Mouse (Mus musculus): ENCODE results near the gene Lrrc4b.

DNA sequence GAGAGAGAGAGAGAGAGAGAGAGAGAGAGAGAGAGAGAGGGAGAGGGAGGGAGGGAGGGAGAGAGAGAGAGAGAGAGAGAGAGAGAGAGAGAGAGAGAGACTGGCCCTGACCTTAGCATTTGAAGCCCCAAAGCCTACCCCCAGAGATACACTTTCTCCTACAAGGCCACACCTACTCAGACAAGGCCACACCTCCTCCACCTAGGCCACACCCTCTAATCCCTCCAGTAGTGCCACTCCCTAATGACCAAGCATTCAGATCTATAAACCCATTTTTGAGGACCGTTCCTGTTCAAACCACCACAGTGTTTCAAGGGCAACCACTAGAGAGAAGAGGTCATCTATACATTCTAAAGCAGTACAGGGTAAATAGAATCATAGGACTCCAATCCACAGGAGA is 27.5 kb downstream of the Lrrc4b start:
- TF ChIP-seq ZC3H11A (IDR thresholded peaks at IDR 0.05; ENCODE audit: borderline replicate concordance, low read depth, low read length) (no peak), CHD2 (IDR thresholded peaks at IDR 0.05; ENCODE audit: low read depth, low read length) (no peak)
